Mouse (Mus musculus) midbrain, postnatal 0 days (tissue): Measurements from ENCODE around the gene Ptprd. TPM values are rescaled to one million over a fixed set of nuclear protein-coding genes. Genes with fewer than 3 reads are reported as not detected.
A peak's percentile ranks its signal among the peaks of the same experiment; 100 is the strongest.

Experiments
- ATAC-seq: fragments of 200-750 bp; cut with Nextera tagmentation; 2 replicates; pipeline ENCODE4 v1.8.0; 2017; ENCODE audit warnings: moderate number of reproducible peaks, mild to moderate bottlenecking, moderate TSS enrichment, moderate library complexity; ENCODE audit not compliant: low FRiP score
- DNase-seq: peaks from one replicate; pipeline ENCODE4 v3.0.0-alpha.2; 2015; ENCODE audit warnings: low spot score
- H3K27ac ChIP-seq: fragments of 300-500 bp; sonication (generic); 2 replicates; pipeline ENCODE4 v1.5.1; 2014; ENCODE audit warnings: low read depth, mild to moderate bottlenecking, low read length, mixed read lengths
- H3K27me3 ChIP-seq: fragments of 300-500 bp; sonication (generic); 2 replicates; pipeline ENCODE4 v1.6.1; 2014; ENCODE audit warnings: low read length, control low read depth, mixed read lengths; ENCODE audit not compliant: insufficient read depth
- H3K36me3 ChIP-seq: fragments of 300-500 bp; sonication (generic); 2 replicates; pipeline ENCODE4 v1.6.1; 2014; ENCODE audit warnings: low read length, control low read depth, mixed read lengths; ENCODE audit not compliant: insufficient read depth
- H3K4me1 ChIP-seq: fragments of 300-500 bp; sonication (generic); 2 replicates; pipeline ENCODE4 v1.6.1; 2014; ENCODE audit warnings: mild to moderate bottlenecking, control low read depth, antibody characterized with exemption, low read length, mixed read lengths; ENCODE audit not compliant: insufficient read depth
- H3K4me2 ChIP-seq: fragments of 300-500 bp; sonication (generic); 2 replicates; pipeline ENCODE4 v1.6.1; 2014; ENCODE audit warnings: low read depth, mild to moderate bottlenecking, low read length, mixed read lengths; ENCODE audit not compliant: poor library complexity, severe bottlenecking
- H3K4me3 ChIP-seq: fragments of 300-500 bp; sonication (generic); 2 replicates; pipeline ENCODE4 v1.5.1; 2014; ENCODE audit warnings: low read depth, mild to moderate bottlenecking, low read length, moderate library complexity
- H3K9ac ChIP-seq: fragments of 300-500 bp; sonication (generic); replicated peaks from 2 replicates; pipeline ENCODE4 v1.6.1; 2014; ENCODE audit warnings: mild to moderate bottlenecking, low read length, moderate library complexity, mixed read lengths; ENCODE audit not compliant: poor library complexity, severe bottlenecking
- H3K9me3 ChIP-seq: fragments of 300-500 bp; sonication (generic); 2 replicates; pipeline ENCODE4 v1.6.1; 2016; ENCODE audit warnings: low read length, control low read depth
- CTCF ChIP-seq: IDR thresholded peaks from 2 replicates; pipeline ENCODE4 v1.5.1; 2016; ENCODE audit warnings: antibody characterized with exemption, mild to moderate bottlenecking
- WGBS: fragments of 180-500 bp; shearing (Covaris S2); extraction: QIAGEN DNeasy Blood & Tissue Kit; methylation state at CpG from one replicate; pipeline ENCODE4 v1.1.7; 2014; 5-methylcytosine and 5-hydroxymethylcytosine counted together
- polyA plus RNA-seq: library from polyadenylated mRNA; unstranded; fragments of >200 nt; fragmentation: Nextera tagmentation; extraction: Ambion mirVana; gene quantifications from 2 replicates; pipeline ENCODE4 v1.2.1, GENCODE M21; 2015
- total RNA-seq: library from RNA; depleted of rRNA; stranded (reverse); fragments of >200 nt; gene quantifications from 2 replicates; pipeline ENCODE4 v1.2.3, GENCODE M21; 2014

Gene Ptprd
- total and polyA plus RNA-seq, 2 experiments from 2014 or later: 66.1 to 102 TPM

- Histone ChIP-seq H3K4me3 (no peak overlapping the region), H3K4me1 (no peaks in the 10 kb centered on the region), H3K9me3 (no peaks in the 10 kb centered on the region), H3K4me2 (no peak overlapping the region), H3K36me3 (no peaks in the 10 kb centered on the region), H3K27me3 (no peaks in the 10 kb centered on the region), H3K27ac (no peak overlapping the region), H3K9ac (no peak overlapping the region)
- WGBS: 82% methylated on average over 4 of the region's 4 CpGs
- ATAC-seq: no peak
- no peak for TF ChIP-seq CTCF
- no peak for DNase-seq
These were observed 1797.2 kb downstream of the Ptprd start for GRCm38 (mm10) chr4:76414591-76414990.

DNA sequence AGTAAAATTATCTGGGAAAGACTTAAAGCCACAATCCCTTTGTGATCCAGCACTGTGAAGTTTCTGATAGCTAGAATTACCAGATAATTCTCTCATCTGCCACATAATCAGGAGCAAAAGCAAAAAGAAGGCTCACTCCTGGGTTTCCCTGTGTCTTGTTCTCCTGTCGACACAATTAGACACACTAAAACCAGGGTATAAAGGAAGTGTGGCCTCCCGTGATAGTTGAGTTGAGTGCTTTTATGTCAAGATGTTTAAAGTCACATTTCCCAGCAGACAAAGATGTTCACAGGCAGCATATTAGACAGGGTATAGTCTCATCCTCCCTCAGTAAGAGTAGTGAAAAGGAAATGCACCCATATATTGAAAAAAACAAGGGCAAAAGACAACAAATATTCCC is 1801.7 kb downstream of the Ptprd start:
- no peak overlapping the region for H3K4me3 ChIP-seq
- no peak for ATAC-seq
- H3K9ac ChIP-seq: no peak overlapping the region
- H3K27ac ChIP-seq: no peak overlapping the region
- H3K36me3 ChIP-seq: no peaks in the 10 kb centered on the region
- peaks cover 8% of the 10 kb centered on the region; the same call in 1 of the 2 replicates for H3K4me1 ChIP-seq
- 22% methylated on average over 2 of the region's 2 CpGs for WGBS
- H3K4me2 ChIP-seq: no peak overlapping the region
- no peak for TF ChIP-seq CTCF
- no peaks in the 10 kb centered on the region for H3K9me3 ChIP-seq
- no peak for DNase-seq
- H3K27me3 ChIP-seq: no peaks in the 10 kb centered on the region

- Histone ChIP-seq H3K4me1 (peaks cover 8% of the 10 kb centered on the region; the same call in 1 of the 2 replicates), H3K9me3 (no peaks in the 10 kb centered on the region), H3K27me3 (no peaks in the 10 kb centered on the region), H3K9ac (no peak overlapping the region), H3K4me2 (no peak overlapping the region), H3K4me3 (no peak overlapping the region), H3K36me3 (no peaks in the 10 kb centered on the region), H3K27ac (no peak overlapping the region)
- 50% methylated on average over 3 of the region's 3 CpGs for WGBS
- ATAC-seq (no peak), DNase-seq (no peak)
- no peak for TF ChIP-seq CTCF
These were observed 1802.6 kb downstream of the Ptprd start for GRCm38 (mm10) chr4:76409159-76409558.

DNA sequence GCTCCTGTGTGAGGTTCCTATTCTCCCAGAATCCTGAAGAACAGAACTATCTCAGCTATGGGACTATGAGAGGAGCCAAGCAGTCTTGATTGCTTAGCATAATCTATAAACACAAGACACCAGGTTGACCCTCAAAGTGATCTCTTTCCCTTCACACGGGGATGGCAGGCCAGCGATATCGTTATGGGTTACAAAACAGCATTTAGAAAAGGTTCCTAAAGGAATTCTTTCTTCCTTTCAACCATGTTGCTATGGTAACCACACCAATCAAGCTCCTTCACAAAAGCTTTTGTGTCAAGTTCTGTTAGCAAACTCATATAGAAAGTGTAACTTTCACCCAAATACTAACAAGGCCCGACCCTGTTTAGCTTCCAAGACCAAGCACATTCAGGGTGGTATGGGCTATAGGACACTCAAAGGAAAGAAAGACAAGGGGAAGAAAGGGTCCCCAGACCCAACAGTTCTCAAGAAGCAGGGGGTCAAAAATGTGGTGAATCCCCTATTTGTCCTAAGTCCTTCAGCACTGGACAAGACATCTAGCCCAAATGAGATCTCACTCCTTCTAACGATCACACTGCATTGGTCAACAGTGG is 1805.8 kb downstream of the Ptprd start:
- ATAC-seq (no peak), DNase-seq (peak; percentile 40)
- no peak overlapping the region for H3K4me3 ChIP-seq
- peaks cover 8% of the 10 kb centered on the region; the same call in 1 of the 2 replicates for H3K4me1 ChIP-seq
- 19% methylated on average over 5 of the region's 5 CpGs for WGBS
- H3K9me3 ChIP-seq: no peaks in the 10 kb centered on the region
- no peaks in the 10 kb centered on the region for H3K27me3 ChIP-seq
- no peaks in the 10 kb centered on the region for H3K36me3 ChIP-seq
- H3K27ac ChIP-seq: peak overlapping the region; percentile 59; the same call in 1 of the 2 replicates
- H3K9ac ChIP-seq: no peak overlapping the region
- H3K4me2 ChIP-seq: no peak overlapping the region
- TF ChIP-seq CTCF: no peak

DNA sequence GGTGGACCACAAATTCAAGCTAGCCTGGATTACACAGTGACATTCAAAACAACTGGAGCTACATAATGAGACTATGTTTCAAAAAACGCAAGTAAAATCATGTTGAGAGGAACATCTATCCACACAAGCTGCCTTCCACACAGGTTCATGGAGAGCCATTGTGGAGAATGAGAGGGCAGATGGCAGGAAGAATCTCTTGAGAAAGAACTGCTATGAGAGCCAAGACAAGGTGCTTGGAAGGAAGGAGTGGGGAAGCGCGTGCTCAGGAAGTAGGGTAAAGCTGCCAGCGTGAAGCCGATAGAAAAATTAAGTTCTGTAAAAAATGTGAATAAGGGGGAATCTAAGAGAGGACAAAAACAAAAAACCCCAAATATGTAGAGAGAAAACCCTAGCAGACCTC is 1808.5 kb downstream of the Ptprd start:
- ATAC-seq (no peak), DNase-seq (no peak)
- Histone ChIP-seq H3K4me1 (peaks cover 8% of the 10 kb centered on the region; the same call in 1 of the 2 replicates), H3K4me3 (no peak overlapping the region), H3K27ac (no peak overlapping the region), H3K36me3 (no peaks in the 10 kb centered on the region), H3K4me2 (no peak overlapping the region), H3K9me3 (no peaks in the 10 kb centered on the region), H3K9ac (no peak overlapping the region), H3K27me3 (no peaks in the 10 kb centered on the region)
- no peak for TF ChIP-seq CTCF
- WGBS: 93% methylated on average over 5 of the region's 5 CpGs

DNA sequence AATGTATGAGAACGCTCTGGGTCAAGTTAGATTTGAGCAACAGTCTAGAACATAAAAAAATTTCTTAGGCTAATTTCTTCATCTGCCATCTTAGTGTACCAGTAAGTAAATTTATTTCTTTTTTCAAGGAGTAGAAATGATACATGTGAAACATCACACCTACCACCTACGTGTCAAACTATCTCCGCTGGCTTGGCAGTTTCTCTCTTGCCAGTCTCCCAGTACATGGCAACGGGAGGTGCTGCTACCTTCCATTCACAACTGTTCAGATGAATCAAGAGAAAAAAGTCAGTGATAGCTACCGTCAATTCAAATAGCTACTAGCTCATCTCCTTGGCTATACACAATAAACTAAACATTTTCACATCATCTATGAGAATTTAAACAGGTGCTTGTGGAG is 1823.9 kb downstream of the Ptprd start:
- 83% methylated on average over 5 of the region's 5 CpGs for WGBS
- ATAC-seq (no peak), DNase-seq (no peak)
- TF ChIP-seq CTCF: no peak
- Histone ChIP-seq H3K9ac (no peak overlapping the region), H3K4me1 (no peaks in the 10 kb centered on the region), H3K4me3 (no peak overlapping the region), H3K36me3 (no peaks in the 10 kb centered on the region), H3K4me2 (no peak overlapping the region), H3K27ac (no peak overlapping the region), H3K27me3 (no peaks in the 10 kb centered on the region), H3K9me3 (no peaks in the 10 kb centered on the region)
